Mouse (Mus musculus): ENCODE results near the gene Mgarp. TPM values are rescaled to one million over a fixed set of nuclear protein-coding genes. Genes with fewer than 3 reads are reported as not detected.
"Not testable (repeated sequence)": the region's sequence is repeated elsewhere in the genome, so short reads cannot be mapped to it uniquely, and the experiment has no call there.

Gene Mgarp
- polyA plus RNA-seq, 1 experiment from 2014 or later = 21.1 TPM

GRCm38 (mm10) chr3:51357078-51357477 lies 39.5 kb downstream of the Mgarp start:
- no peaks in the 10 kb centered on the region for H3K9me3 ChIP-seq
- H3K27ac ChIP-seq = peak overlapping the region; percentile 60
- no peaks in the 10 kb centered on the region for H3K36me3 ChIP-seq
- 14% methylated on average over 5 of the region's 5 CpGs for WGBS
- H3K4me3 ChIP-seq = peak overlapping the region; percentile 81
- H3K4me1 ChIP-seq = peaks cover 10% of the 10 kb centered on the region
- DNase-seq (ENCODE audit: low spot score) = no peak
- H3K27me3 ChIP-seq (ENCODE audit: insufficient read depth, poor library complexity, severe bottlenecking) = no peaks in the 10 kb centered on the region

- not testable (repeated sequence) for H3K4me3 ChIP-seq; H3K9me3 ChIP-seq; H3K27me3 ChIP-seq (ENCODE audit: insufficient read depth, poor library complexity, severe bottlenecking); DNase-seq (ENCODE audit: low spot score); H3K36me3 ChIP-seq; H3K4me1 ChIP-seq; H3K27ac ChIP-seq
- 87% methylated on average over 6 of the region's 6 CpGs for WGBS
These were observed 41.6 kb downstream of the Mgarp start for GRCm38 (mm10) chr3:51354956-51355355.

GRCm38 (mm10) chr3:51354034-51354427 lies 42.5 kb downstream of the Mgarp start:
- Histone ChIP-seq H3K4me3 (no peak overlapping the region), H3K36me3 (no peaks in the 10 kb centered on the region), H3K27ac (no peak overlapping the region), H3K9me3 (no peaks in the 10 kb centered on the region), H3K4me1 (peaks cover 13% of the 10 kb centered on the region), H3K27me3 (ENCODE audit: insufficient read depth, poor library complexity, severe bottlenecking) (no peaks in the 10 kb centered on the region)
- no peak for DNase-seq (ENCODE audit: low spot score)
- WGBS = 87% methylated on average over 3 of the region's 3 CpGs

- 73% methylated on average over 4 of the region's 4 CpGs for WGBS
- Histone ChIP-seq H3K27ac (no peak overlapping the region), H3K27me3 (ENCODE audit: insufficient read depth, poor library complexity, severe bottlenecking) (no peaks in the 10 kb centered on the region), H3K9me3 (no peaks in the 10 kb centered on the region), H3K4me1 (peaks cover 15% of the 10 kb centered on the region), H3K36me3 (no peaks in the 10 kb centered on the region), H3K4me3 (no peak overlapping the region)
- no peak for DNase-seq (ENCODE audit: low spot score)
These were observed 43.1 kb downstream of the Mgarp start for GRCm38 (mm10) chr3:51353325-51354033.

GRCm38 (mm10) chr3:51350806-51351205 lies 45.7 kb downstream of the Mgarp start:
- no peak for DNase-seq (ENCODE audit: low spot score)
- Histone ChIP-seq H3K4me1 (peaks cover 12% of the 10 kb centered on the region), H3K27me3 (ENCODE audit: insufficient read depth, poor library complexity, severe bottlenecking) (no peaks in the 10 kb centered on the region), H3K36me3 (no peaks in the 10 kb centered on the region), H3K27ac (no peak overlapping the region), H3K9me3 (no peaks in the 10 kb centered on the region), H3K4me3 (no peak overlapping the region)
- WGBS = 21% methylated on average over 3 of the region's 3 CpGs

- Histone ChIP-seq H3K27me3 (ENCODE audit: insufficient read depth, poor library complexity, severe bottlenecking) (no peaks in the 10 kb centered on the region), H3K36me3 (no peaks in the 10 kb centered on the region), H3K4me3 (peak overlapping the region; percentile 19; the same call in 1 of the 2 replicates), H3K9me3 (no peaks in the 10 kb centered on the region), H3K27ac (peak overlapping the region; percentile 83), H3K4me1 (peaks cover 12% of the 10 kb centered on the region)
- DNase-seq (ENCODE audit: low spot score) = peak; percentile 80
- WGBS = 7% methylated on average over 3 of the region's 3 CpGs
These were observed 47.8 kb downstream of the Mgarp start for GRCm38 (mm10) chr3:51348646-51349238.

- not testable (repeated sequence) for H3K27me3 ChIP-seq (ENCODE audit: insufficient read depth, poor library complexity, severe bottlenecking); H3K36me3 ChIP-seq; H3K4me3 ChIP-seq; DNase-seq (ENCODE audit: low spot score); H3K27ac ChIP-seq; H3K9me3 ChIP-seq
- WGBS = 90% methylated on average over 2 of the region's 2 CpGs
- H3K4me1 ChIP-seq = peaks cover 12% of the 10 kb centered on the region
These were observed 51.5 kb downstream of the Mgarp start for GRCm38 (mm10) chr3:51345017-51345416.

GRCm38 (mm10) chr3:51344182-51344581 lies 52.4 kb downstream of the Mgarp start:
- H3K9me3 ChIP-seq; H3K36me3 ChIP-seq; H3K27ac ChIP-seq; H3K4me3 ChIP-seq; H3K27me3 ChIP-seq (ENCODE audit: insufficient read depth, poor library complexity, severe bottlenecking); H3K4me1 ChIP-seq; DNase-seq (ENCODE audit: low spot score): not testable (repeated sequence)
- 92% methylated on average over 6 of the region's 6 CpGs for WGBS

GRCm38 (mm10) chr3:51343260-51343659 lies 53.3 kb downstream of the Mgarp start:
- H3K4me3 ChIP-seq = no peak overlapping the region
- WGBS = 89% methylated on average over 4 of the region's 4 CpGs
- peaks cover 3% of the 10 kb centered on the region for H3K4me1 ChIP-seq

GRCm38 (mm10) chr3:51342152-51342551 lies 54.4 kb downstream of the Mgarp start:
- H3K4me3 ChIP-seq = peak overlapping the region; percentile 99
- DNase-seq (ENCODE audit: low spot score) = no peak
- H3K36me3 ChIP-seq = no peaks in the 10 kb centered on the region
- H3K9me3 ChIP-seq = no peaks in the 10 kb centered on the region
- peaks cover 3% of the 10 kb centered on the region for H3K4me1 ChIP-seq
- H3K27me3 ChIP-seq (ENCODE audit: insufficient read depth, poor library complexity, severe bottlenecking) = no peaks in the 10 kb centered on the region
- 14% methylated on average over 9 of the region's 9 CpGs for WGBS
- H3K27ac ChIP-seq = peak overlapping the region; percentile 100

More at GRCm38 (mm10) chr3:51343260-51343659, 53.3 kb downstream of the Mgarp start:
- H3K36me3 ChIP-seq = no peaks in the 10 kb centered on the region
- H3K27me3 ChIP-seq (ENCODE audit: insufficient read depth, poor library complexity, severe bottlenecking) = no peaks in the 10 kb centered on the region
- no peak for DNase-seq (ENCODE audit: low spot score)
- no peak overlapping the region for H3K27ac ChIP-seq
- no peaks in the 10 kb centered on the region for H3K9me3 ChIP-seq

GRCm38 (mm10) chr3:51341268-51342081 lies 55.1 kb downstream of the Mgarp start:
- DNase-seq (ENCODE audit: low spot score) = peak; percentile 91
- Histone ChIP-seq H3K4me1 (peaks cover 6% of the 10 kb centered on the region), H3K4me3 (peak overlapping the region; percentile 99), H3K36me3 (no peaks in the 10 kb centered on the region), H3K27ac (peak overlapping the region; percentile 100), H3K27me3 (ENCODE audit: insufficient read depth, poor library complexity, severe bottlenecking) (no peaks in the 10 kb centered on the region), H3K9me3 (no peaks in the 10 kb centered on the region)
- WGBS = under 1% methylated on average over 85 of the region's 86 CpGs

- DNase-seq (ENCODE audit: low spot score) = peak; percentile 96
- WGBS = under 1% methylated on average over 67 of the region's 87 CpGs
These were observed 55.8 kb downstream of the Mgarp start, which contains the start of gene Elf2 for GRCm38 (mm10) chr3:51340552-51341267. Gene Elf2, minus strand, starts transcription at chr3:51340663.

More at GRCm38 (mm10) chr3:51340552-51341267, 55.8 kb downstream of the Mgarp start, which contains the start of gene Elf2:
- Histone ChIP-seq H3K36me3 (no peaks in the 10 kb centered on the region), H3K4me3 (peak within 1 kb of the TSS; percentile 99), H3K4me1 (peaks cover 6% of the 10 kb centered on the region), H3K9me3 (no peaks in the 10 kb centered on the region), H3K27ac (peak within 1 kb of the TSS; percentile 100), H3K27me3 (ENCODE audit: insufficient read depth, poor library complexity, severe bottlenecking) (no peaks in the 10 kb centered on the region)
